Mouse (Mus musculus): ENCODE measurements at regions not wholly inside any gene's neighbourhood (a gene's known extent, or its start where the extent isn't known, plus 50 kb on each side); places are given as distances from the start of the nearest gene placed in this dataset.

DNA sequence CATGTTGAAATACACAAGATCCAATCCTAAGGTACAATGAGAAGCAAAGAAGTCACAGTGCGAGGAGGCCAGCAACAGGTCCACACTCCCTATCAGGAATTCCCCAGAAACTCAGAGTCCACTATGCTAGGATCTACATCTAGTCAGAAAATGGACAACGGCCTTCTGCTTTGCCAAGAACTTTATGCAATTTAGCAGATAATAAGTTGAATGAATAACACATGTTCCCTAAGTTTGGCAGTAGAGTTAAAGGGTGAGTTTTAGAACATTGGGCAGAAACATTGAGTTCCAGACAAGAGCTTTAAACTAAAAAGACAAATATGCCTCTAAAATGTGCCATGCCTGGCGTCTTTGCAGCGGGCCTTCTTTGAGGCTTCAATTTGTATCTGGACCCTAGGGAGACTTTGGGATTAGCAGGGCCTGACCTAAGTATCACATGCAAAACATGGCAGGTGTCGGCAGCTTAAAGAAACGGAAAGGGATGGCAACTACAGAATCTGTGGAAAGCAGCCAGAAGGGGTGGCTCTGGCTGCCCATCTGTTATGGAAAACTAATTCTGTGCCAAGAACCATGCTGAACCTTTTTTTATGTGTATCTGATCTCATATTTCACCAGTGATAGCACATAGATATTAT is 600.6 kb upstream of the Nox3 start:
- Histone ChIP-seq H3K9ac (ENCODE audit: low read depth, low read length) (no peak overlapping the region), H3K27ac (ENCODE audit: low read length) (no peak overlapping the region), H3K36me3 (ENCODE audit: control insufficient read depth, insufficient read depth, low read length) (no peaks in the 10 kb centered on the region), H3K4me1 (ENCODE audit: control insufficient read depth, insufficient read depth, low read length) (no peaks in the 10 kb centered on the region), H3K9me3 (replicated peaks; ENCODE audit: control insufficient read depth, low read length, poor library complexity, severe bottlenecking) (no peaks in the 10 kb centered on the region), H3K4me2 (ENCODE audit: low read length) (no peak overlapping the region), H3K4me3 (ENCODE audit: low read depth, low read length) (no peak overlapping the region), H3K27me3 (ENCODE audit: control insufficient read depth, insufficient read depth, low read depth, low read length) (no peaks in the 10 kb centered on the region)
- 74% methylated on average over 6 of the region's 6 CpGs for WGBS
- ATAC-seq, result no peak

DNA sequence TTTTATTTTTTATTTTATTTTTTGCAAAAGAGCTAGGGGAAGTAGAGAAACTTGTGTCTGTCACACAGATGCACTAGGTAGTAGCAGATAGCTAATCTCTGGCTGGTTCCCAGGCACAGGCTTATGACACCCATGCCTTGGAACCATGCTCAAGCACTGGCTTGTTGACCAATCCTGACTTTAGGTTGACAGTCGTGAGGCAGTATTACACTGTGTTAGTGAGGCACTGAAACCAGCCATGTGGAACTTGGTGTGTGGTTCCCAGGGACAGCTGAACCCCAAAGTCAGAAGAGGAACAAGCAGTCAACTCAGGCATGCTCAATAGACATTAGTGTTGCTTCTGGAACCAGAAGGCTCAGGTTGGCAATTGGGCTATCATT is 601.1 kb upstream of the Nox3 start:
- H3K9ac ChIP-seq (ENCODE audit: low read depth, low read length), result no peak overlapping the region
- no peak overlapping the region for H3K27ac ChIP-seq (ENCODE audit: low read length)
- H3K4me3 ChIP-seq (ENCODE audit: low read depth, low read length), result no peak overlapping the region
- no peaks in the 10 kb centered on the region for H3K9me3 ChIP-seq (replicated peaks; ENCODE audit: control insufficient read depth, low read length, poor library complexity, severe bottlenecking)
- no peaks in the 10 kb centered on the region for H3K4me1 ChIP-seq (ENCODE audit: control insufficient read depth, insufficient read depth, low read length)
- WGBS, result 79% methylated on average over 1 of the region's 1 CpGs
- no peak for ATAC-seq
- no peak overlapping the region for H3K4me2 ChIP-seq (ENCODE audit: low read length)
- no peaks in the 10 kb centered on the region for H3K27me3 ChIP-seq (ENCODE audit: control insufficient read depth, insufficient read depth, low read depth, low read length)
- no peaks in the 10 kb centered on the region for H3K36me3 ChIP-seq (ENCODE audit: control insufficient read depth, insufficient read depth, low read length)

DNA sequence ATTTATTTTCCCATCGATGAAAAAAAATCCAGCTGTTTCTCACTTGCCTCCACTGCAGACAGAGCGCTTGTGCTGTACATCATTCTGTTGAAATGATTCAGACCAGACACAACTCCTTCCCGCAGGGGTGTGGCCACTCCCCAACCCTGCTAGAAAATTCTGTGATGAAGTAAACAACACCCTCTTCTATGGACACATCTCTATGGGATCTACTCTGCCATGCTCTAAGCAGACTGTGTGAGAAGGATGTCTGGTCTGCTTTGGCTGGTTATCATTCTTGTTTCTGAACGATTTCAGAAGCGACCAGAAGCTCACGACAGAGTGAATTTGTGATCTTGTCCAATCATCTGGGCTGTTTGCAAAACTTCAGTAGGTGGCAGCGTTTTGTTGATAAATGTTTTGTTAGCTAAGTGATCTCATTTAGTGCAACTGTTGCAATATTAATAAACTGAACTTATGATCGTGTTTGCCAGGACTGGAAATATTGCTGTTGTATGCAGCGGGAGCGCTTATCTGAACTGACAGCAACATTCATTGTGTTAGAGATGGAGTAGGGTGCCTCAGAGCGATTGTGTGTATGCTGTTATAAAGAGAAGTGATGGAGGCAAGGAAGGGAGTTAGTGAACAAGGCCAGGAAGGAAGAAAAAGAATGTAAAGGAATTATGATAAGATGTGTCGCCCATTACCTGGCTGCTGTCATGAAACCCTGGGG is 605.2 kb upstream of the Nox3 start:
- WGBS, result 82% methylated on average over 12 of the region's 12 CpGs
- H3K9ac ChIP-seq (ENCODE audit: low read depth, low read length), result no peak overlapping the region
- H3K4me1 ChIP-seq (ENCODE audit: control insufficient read depth, insufficient read depth, low read length), result no peaks in the 10 kb centered on the region
- H3K27me3 ChIP-seq (ENCODE audit: control insufficient read depth, insufficient read depth, low read depth, low read length), result no peaks in the 10 kb centered on the region
- no peak overlapping the region for H3K4me3 ChIP-seq (ENCODE audit: low read depth, low read length)
- no peaks in the 10 kb centered on the region for H3K36me3 ChIP-seq (ENCODE audit: control insufficient read depth, insufficient read depth, low read length)
- no peak overlapping the region for H3K4me2 ChIP-seq (ENCODE audit: low read length)
- no peak overlapping the region for H3K27ac ChIP-seq (ENCODE audit: low read length)
- ATAC-seq, result no peak
- no peaks in the 10 kb centered on the region for H3K9me3 ChIP-seq (replicated peaks; ENCODE audit: control insufficient read depth, low read length, poor library complexity, severe bottlenecking)

DNA sequence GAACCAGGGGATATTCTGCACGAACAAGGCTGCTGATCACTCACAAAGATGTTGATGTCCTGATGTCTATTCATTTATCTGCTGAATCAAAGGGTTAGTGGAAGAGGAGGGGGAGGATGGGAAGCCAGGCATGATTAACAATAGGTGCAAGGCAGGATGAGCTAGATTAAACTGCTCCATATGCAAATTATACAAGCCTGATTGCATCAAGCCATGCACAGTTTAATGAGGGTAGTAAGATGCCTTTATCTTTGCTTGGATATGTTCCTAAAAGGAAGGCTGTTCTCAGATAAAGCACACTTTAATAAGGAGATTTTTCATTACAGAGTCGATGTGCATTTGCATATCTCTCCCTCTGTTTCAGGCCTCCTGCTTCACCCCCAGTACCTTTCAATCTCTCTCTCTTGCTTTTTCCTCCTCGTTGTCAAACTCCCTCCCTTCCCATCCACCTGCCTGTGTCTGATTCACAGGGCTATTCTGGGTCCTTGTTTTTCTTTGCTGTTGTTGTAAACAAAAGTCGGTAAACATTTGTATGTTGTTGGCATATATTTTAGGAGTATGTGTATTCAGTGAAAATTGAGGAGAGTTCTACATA is 615.8 kb upstream of the Nox3 start:
- no peak overlapping the region for H3K9ac ChIP-seq (ENCODE audit: low read depth, low read length)
- no peaks in the 10 kb centered on the region for H3K36me3 ChIP-seq (ENCODE audit: control insufficient read depth, insufficient read depth, low read length)
- H3K9me3 ChIP-seq (replicated peaks; ENCODE audit: control insufficient read depth, low read length, poor library complexity, severe bottlenecking), result no peaks in the 10 kb centered on the region
- no peak overlapping the region for H3K4me3 ChIP-seq (ENCODE audit: low read depth, low read length)
- no peak overlapping the region for H3K4me2 ChIP-seq (ENCODE audit: low read length)
- H3K27ac ChIP-seq (ENCODE audit: low read length), result no peak overlapping the region
- WGBS, result 30% methylated on average over 4 of the region's 4 CpGs
- peaks cover 11% of the 10 kb centered on the region for H3K4me1 ChIP-seq (ENCODE audit: control insufficient read depth, insufficient read depth, low read length)
- no peaks in the 10 kb centered on the region for H3K27me3 ChIP-seq (ENCODE audit: control insufficient read depth, insufficient read depth, low read depth, low read length)
- ATAC-seq, result no peak

GRCm38 (mm10) chr17:4319141-4319540 is 623.1 kb upstream of the Nox3 start:
- WGBS, result 90% methylated on average over 4 of the region's 4 CpGs
- Histone ChIP-seq H3K27ac (ENCODE audit: low read length) (no peak overlapping the region), H3K9me3 (replicated peaks; ENCODE audit: control insufficient read depth, low read length, poor library complexity, severe bottlenecking) (no peaks in the 10 kb centered on the region), H3K36me3 (ENCODE audit: control insufficient read depth, insufficient read depth, low read length) (no peaks in the 10 kb centered on the region), H3K4me3 (ENCODE audit: low read depth, low read length) (no peak overlapping the region), H3K9ac (ENCODE audit: low read depth, low read length) (no peak overlapping the region), H3K4me2 (ENCODE audit: low read length) (no peak overlapping the region), H3K27me3 (ENCODE audit: control insufficient read depth, insufficient read depth, low read depth, low read length) (no peaks in the 10 kb centered on the region), H3K4me1 (ENCODE audit: control insufficient read depth, insufficient read depth, low read length) (no peaks in the 10 kb centered on the region)
- no peak for ATAC-seq

- H3K27ac ChIP-seq (ENCODE audit: low read length), result no peak overlapping the region
- no peaks in the 10 kb centered on the region for H3K4me1 ChIP-seq (ENCODE audit: control insufficient read depth, insufficient read depth, low read length)
- no peaks in the 10 kb centered on the region for H3K36me3 ChIP-seq (ENCODE audit: control insufficient read depth, insufficient read depth, low read length)
- H3K9ac ChIP-seq (ENCODE audit: low read depth, low read length), result no peak overlapping the region
- WGBS, result 65% methylated on average over 1 of the region's 1 CpGs
- H3K27me3 ChIP-seq (ENCODE audit: control insufficient read depth, insufficient read depth, low read depth, low read length), result no peaks in the 10 kb centered on the region
- H3K9me3 ChIP-seq (replicated peaks; ENCODE audit: control insufficient read depth, low read length, poor library complexity, severe bottlenecking), result no peaks in the 10 kb centered on the region
- H3K4me3 ChIP-seq (ENCODE audit: low read depth, low read length), result no peak overlapping the region
- H3K4me2 ChIP-seq (ENCODE audit: low read length), result no peak overlapping the region
- ATAC-seq, result no peak
Measured at GRCm38 (mm10) chr17:4328810-4329209, 632.7 kb upstream of the Nox3 start.

DNA sequence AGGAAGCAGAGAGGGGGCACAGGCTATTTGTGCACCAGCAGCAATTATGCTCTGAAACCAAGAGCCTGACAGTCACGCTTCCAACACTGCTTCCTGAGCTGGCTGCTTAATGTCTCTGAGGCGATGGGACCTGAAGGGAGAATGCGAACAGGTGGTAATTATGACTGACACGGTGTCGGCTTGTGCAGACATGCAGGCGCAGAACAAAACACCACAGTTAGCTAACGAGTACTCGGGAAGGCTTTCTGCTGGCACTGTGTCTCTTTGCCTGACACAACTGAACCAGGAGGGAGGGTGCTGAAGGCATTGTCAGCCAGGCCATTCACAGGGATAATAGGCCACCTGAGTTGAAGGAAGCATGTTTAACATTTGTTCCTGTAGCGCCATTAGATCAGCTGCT is 635.6 kb upstream of the Nox3 start:
- Histone ChIP-seq H3K27ac (ENCODE audit: low read length) (no peak overlapping the region), H3K9me3 (replicated peaks; ENCODE audit: control insufficient read depth, low read length, poor library complexity, severe bottlenecking) (no peaks in the 10 kb centered on the region), H3K4me3 (ENCODE audit: low read depth, low read length) (no peak overlapping the region), H3K4me2 (ENCODE audit: low read length) (no peak overlapping the region), H3K9ac (ENCODE audit: low read depth, low read length) (no peak overlapping the region), H3K4me1 (ENCODE audit: control insufficient read depth, insufficient read depth, low read length) (no peaks in the 10 kb centered on the region), H3K27me3 (ENCODE audit: control insufficient read depth, insufficient read depth, low read depth, low read length) (no peaks in the 10 kb centered on the region), H3K36me3 (ENCODE audit: control insufficient read depth, insufficient read depth, low read length) (no peaks in the 10 kb centered on the region)
- 52% methylated on average over 9 of the region's 9 CpGs for WGBS
- ATAC-seq, result 0 out of 2 replicates have a peak, but pooled peaks have one; percentile 25

- no peaks in the 10 kb centered on the region for H3K4me1 ChIP-seq (ENCODE audit: control insufficient read depth, insufficient read depth, low read length)
- H3K36me3 ChIP-seq (ENCODE audit: control insufficient read depth, insufficient read depth, low read length), result no peaks in the 10 kb centered on the region
- ATAC-seq, result no peak
- H3K27me3 ChIP-seq (ENCODE audit: control insufficient read depth, insufficient read depth, low read depth, low read length), result no peaks in the 10 kb centered on the region
- 93% methylated on average over 4 of the region's 4 CpGs for WGBS
- no peak overlapping the region for H3K4me3 ChIP-seq (ENCODE audit: low read depth, low read length)
- H3K9ac ChIP-seq (ENCODE audit: low read depth, low read length), result no peak overlapping the region
- no peaks in the 10 kb centered on the region for H3K9me3 ChIP-seq (replicated peaks; ENCODE audit: control insufficient read depth, low read length, poor library complexity, severe bottlenecking)
- H3K4me2 ChIP-seq (ENCODE audit: low read length), result no peak overlapping the region
- H3K27ac ChIP-seq (ENCODE audit: low read length), result no peak overlapping the region
Measured at GRCm38 (mm10) chr17:4333091-4333490, 637.0 kb upstream of the Nox3 start.

- H3K4me3 ChIP-seq (ENCODE audit: low read depth, low read length), result no peak overlapping the region
- H3K4me1 ChIP-seq (ENCODE audit: control insufficient read depth, insufficient read depth, low read length), result no peaks in the 10 kb centered on the region
- WGBS, result 68% methylated on average over 1 of the region's 1 CpGs
- no peak overlapping the region for H3K4me2 ChIP-seq (ENCODE audit: low read length)
- no peak for ATAC-seq
- no peak overlapping the region for H3K9ac ChIP-seq (ENCODE audit: low read depth, low read length)
- H3K27ac ChIP-seq (ENCODE audit: low read length), result no peak overlapping the region
- no peaks in the 10 kb centered on the region for H3K36me3 ChIP-seq (ENCODE audit: control insufficient read depth, insufficient read depth, low read length)
- no peaks in the 10 kb centered on the region for H3K9me3 ChIP-seq (replicated peaks; ENCODE audit: control insufficient read depth, low read length, poor library complexity, severe bottlenecking)
- no peaks in the 10 kb centered on the region for H3K27me3 ChIP-seq (ENCODE audit: control insufficient read depth, insufficient read depth, low read depth, low read length)
Measured at GRCm38 (mm10) chr17:4353018-4353417, 641.1 kb upstream of the Arid1b start.
